Mouse (Mus musculus): ENCODE results near the gene Sox5. TPM values are rescaled to one million over a fixed set of nuclear protein-coding genes. Genes with fewer than 3 reads are reported as not detected.

Gene Sox5
- polyA plus RNA-seq, 2 experiments = 1.6 to 1.7 TPM

DNA sequence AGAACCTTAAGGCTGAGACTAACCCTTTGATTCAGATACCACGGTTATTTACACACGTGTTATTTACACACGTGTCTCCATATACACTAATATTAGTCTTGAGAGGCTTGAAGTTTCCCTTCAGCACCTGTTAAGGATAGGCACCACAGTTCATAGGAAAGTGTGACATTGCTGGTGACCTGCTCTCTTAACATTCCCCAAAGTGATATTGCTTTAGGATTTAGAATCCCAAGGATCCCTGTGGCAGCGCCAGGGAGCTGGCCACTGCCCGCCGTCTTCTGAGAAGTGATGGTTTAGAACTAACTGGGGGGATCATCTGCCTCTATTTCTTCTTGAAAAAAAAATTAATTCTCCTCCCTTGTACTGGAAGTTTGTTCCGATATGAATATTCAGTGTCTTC, 741.4 kb downstream of the Sox5 start:
- H3K27me3 ChIP-seq (ENCODE audit: control insufficient read depth, insufficient read depth, low read length) = no peaks in the 10 kb centered on the region
- H3K9ac ChIP-seq (replicated peaks) = no peak overlapping the region
- no peak overlapping the region for H3K27ac ChIP-seq
- DNase-seq (ENCODE audit: low read depth in 3 of 3, low spot score in 3 of 3) (no peak), ATAC-seq (ENCODE audit: insufficient read depth) (no peak)
- H3K4me2 ChIP-seq (ENCODE audit: low read depth) = no peak overlapping the region
- H3K4me3 ChIP-seq (ENCODE audit: insufficient read depth in 1 of 2, low read depth in 2 of 2, low read length in 2 of 2) = no peak overlapping the region
- H3K36me3 ChIP-seq (replicated peaks; ENCODE audit: control insufficient read depth, insufficient read depth, low read depth) = no peaks in the 10 kb centered on the region
- H3K4me1 ChIP-seq (replicated peaks; ENCODE audit: control insufficient read depth in 2 of 2, insufficient read depth in 2 of 2, low read length in 1 of 2) = 0 out of 4 replicates have a peak, but pooled peaks cover 0 to 3% of the 10 kb centered on the region in 2 experiments
- 71% methylated on average over 7 of the region's 7 CpGs for WGBS (ENCODE audit: insufficient replicate concordance)
- TF ChIP-seq EP300 (IDR thresholded peaks at IDR 0.05; ENCODE audit: low read depth) = no peak
- no peak for TF ChIP-seq CTCF (IDR thresholded peaks at IDR 0.05; ENCODE audit: low read depth)
- no peaks in the 10 kb centered on the region for H3K9me3 ChIP-seq (ENCODE audit: control insufficient read depth, low read length)

DNA sequence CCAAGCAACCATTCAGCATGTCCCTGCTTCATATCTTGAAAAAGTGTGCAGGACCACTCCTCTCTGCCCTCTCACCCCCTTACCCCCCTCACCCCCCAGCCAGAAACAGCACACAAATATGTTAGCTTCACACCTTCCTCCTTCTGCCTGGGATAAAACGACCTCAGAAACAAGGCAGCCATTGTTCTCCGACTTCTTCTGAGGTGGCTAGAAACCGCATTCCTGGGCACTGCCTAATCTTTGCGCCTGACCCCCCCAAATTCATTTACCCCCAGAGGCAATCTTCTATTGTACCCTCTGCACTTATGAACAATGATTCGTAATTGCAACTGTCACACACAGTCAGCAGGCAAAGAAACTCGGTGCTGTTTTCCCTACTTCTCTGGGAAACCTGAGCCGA, 742.6 kb downstream of the Sox5 start:
- H3K27ac ChIP-seq = no peak overlapping the region
- 57% methylated on average over 7 of the region's 7 CpGs for WGBS (ENCODE audit: insufficient replicate concordance)
- H3K9ac ChIP-seq (replicated peaks) = no peak overlapping the region
- no peak overlapping the region for H3K4me2 ChIP-seq (ENCODE audit: low read depth)
- no peaks in the 10 kb centered on the region for H3K27me3 ChIP-seq (ENCODE audit: control insufficient read depth, insufficient read depth, low read length)
- no peak overlapping the region for H3K4me3 ChIP-seq (ENCODE audit: insufficient read depth in 1 of 2, low read depth in 2 of 2, low read length in 2 of 2)
- no peak for ATAC-seq (ENCODE audit: insufficient read depth)
- no peaks in the 10 kb centered on the region for H3K9me3 ChIP-seq (ENCODE audit: control insufficient read depth, low read length)
- TF ChIP-seq EP300 (IDR thresholded peaks at IDR 0.05; ENCODE audit: low read depth) = no peak
- no peak for TF ChIP-seq CTCF (IDR thresholded peaks at IDR 0.05; ENCODE audit: low read depth)
- H3K36me3 ChIP-seq (replicated peaks; ENCODE audit: control insufficient read depth, insufficient read depth, low read depth) = no peaks in the 10 kb centered on the region
- 0 out of 4 replicates have a peak, but pooled peaks cover 0 to 3% of the 10 kb centered on the region in 2 experiments for H3K4me1 ChIP-seq (replicated peaks; ENCODE audit: control insufficient read depth in 2 of 2, insufficient read depth in 2 of 2, low read length in 1 of 2)
- DNase-seq (ENCODE audit: low read depth in 3 of 3, low spot score in 3 of 3) = no peak

DNA sequence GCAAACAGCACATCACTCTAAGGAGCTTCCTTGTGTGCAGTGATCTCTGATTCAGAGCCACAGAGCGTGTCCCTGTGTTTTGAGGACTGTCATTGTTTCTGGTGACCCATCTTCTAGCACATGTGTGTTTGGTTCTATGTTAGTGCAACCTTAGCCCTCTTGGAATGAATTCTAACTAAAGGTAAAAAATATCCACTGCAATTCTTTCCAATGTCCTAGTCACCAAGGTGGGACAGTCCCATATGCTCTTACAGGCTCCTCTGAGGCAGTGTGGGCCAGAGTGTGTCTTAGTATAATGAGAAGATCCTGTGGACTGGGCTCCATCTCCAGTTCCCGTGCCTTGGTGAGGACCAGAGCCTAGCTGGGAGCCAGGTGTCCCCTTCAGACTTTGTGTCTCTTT, 748.6 kb downstream of the Sox5 start:
- Histone ChIP-seq H3K4me2 (ENCODE audit: low read depth) (no peak overlapping the region), H3K9me3 (ENCODE audit: control insufficient read depth, low read length) (no peaks in the 10 kb centered on the region), H3K9ac (replicated peaks) (no peak overlapping the region), H3K36me3 (replicated peaks; ENCODE audit: control insufficient read depth, insufficient read depth, low read depth) (no peaks in the 10 kb centered on the region), H3K4me1 (replicated peaks; ENCODE audit: control insufficient read depth in 2 of 2, insufficient read depth in 2 of 2, low read length in 1 of 2) (no peaks in the 10 kb centered on the region), H3K27ac (no peak overlapping the region), H3K27me3 (ENCODE audit: control insufficient read depth, insufficient read depth, low read length) (no peaks in the 10 kb centered on the region), H3K4me3 (ENCODE audit: insufficient read depth in 1 of 2, low read depth in 2 of 2, low read length in 2 of 2) (no peak overlapping the region)
- ATAC-seq (ENCODE audit: insufficient read depth) = no peak
- DNase-seq (ENCODE audit: low read depth in 3 of 3, low spot score in 3 of 3) = no peak
- 48% methylated on average over 2 of the region's 2 CpGs for WGBS (ENCODE audit: insufficient replicate concordance)
- no peak for TF ChIP-seq EP300 (IDR thresholded peaks at IDR 0.05; ENCODE audit: low read depth)
- TF ChIP-seq CTCF (IDR thresholded peaks at IDR 0.05; ENCODE audit: low read depth) = no peak

DNA sequence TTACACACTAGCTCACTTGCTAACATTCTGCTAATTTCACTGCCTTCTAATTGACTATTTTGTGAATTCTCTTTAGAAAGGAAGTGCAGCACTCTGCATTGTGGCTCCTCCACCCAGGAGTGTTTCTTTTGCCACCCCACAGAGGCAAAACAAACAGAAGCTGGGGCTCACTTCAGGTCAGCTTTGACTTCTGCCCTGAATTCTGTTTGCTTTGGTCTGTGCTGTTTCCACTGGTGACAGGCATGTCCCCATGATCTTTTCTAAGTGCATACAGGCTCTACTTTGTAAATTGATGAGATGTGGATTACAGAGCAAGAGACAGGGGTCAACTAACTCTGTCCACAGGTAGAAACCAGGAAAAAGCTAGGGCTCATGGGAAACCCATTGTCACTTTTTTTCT, 764.8 kb downstream of the Sox5 start:
- Histone ChIP-seq H3K4me2 (ENCODE audit: low read depth) (no peak overlapping the region), H3K4me3 (ENCODE audit: insufficient read depth in 1 of 2, low read depth in 2 of 2, low read length in 2 of 2) (no peak overlapping the region), H3K27ac (no peak overlapping the region), H3K4me1 (replicated peaks; ENCODE audit: control insufficient read depth in 2 of 2, insufficient read depth in 2 of 2, low read length in 1 of 2) (no peaks in the 10 kb centered on the region), H3K9me3 (ENCODE audit: control insufficient read depth, low read length) (no peaks in the 10 kb centered on the region), H3K9ac (replicated peaks) (no peak overlapping the region), H3K36me3 (replicated peaks; ENCODE audit: control insufficient read depth, insufficient read depth, low read depth) (no peaks in the 10 kb centered on the region), H3K27me3 (ENCODE audit: control insufficient read depth, insufficient read depth, low read length) (no peaks in the 10 kb centered on the region)
- DNase-seq (ENCODE audit: low read depth in 3 of 3, low spot score in 3 of 3) (no peak), ATAC-seq (ENCODE audit: insufficient read depth) (no peak)
- no peak for TF ChIP-seq EP300 (IDR thresholded peaks at IDR 0.05; ENCODE audit: low read depth)
- TF ChIP-seq CTCF (IDR thresholded peaks at IDR 0.05; ENCODE audit: low read depth) = no peak

- Histone ChIP-seq H3K36me3 (replicated peaks; ENCODE audit: control insufficient read depth, insufficient read depth, low read depth) (no peaks in the 10 kb centered on the region), H3K4me2 (ENCODE audit: low read depth) (no peak overlapping the region), H3K4me3 (ENCODE audit: insufficient read depth in 1 of 2, low read depth in 2 of 2, low read length in 2 of 2) (no peak overlapping the region), H3K27me3 (ENCODE audit: control insufficient read depth, insufficient read depth, low read length) (no peaks in the 10 kb centered on the region), H3K9ac (replicated peaks) (no peak overlapping the region), H3K9me3 (ENCODE audit: control insufficient read depth, low read length) (no peaks in the 10 kb centered on the region), H3K4me1 (replicated peaks; ENCODE audit: control insufficient read depth in 2 of 2, insufficient read depth in 2 of 2, low read length in 1 of 2) (no peaks in the 10 kb centered on the region), H3K27ac (no peak overlapping the region)
- ATAC-seq (ENCODE audit: insufficient read depth) (peak; percentile 39; the same call in 1 of the 2 replicates), DNase-seq (ENCODE audit: low read depth in 3 of 3, low spot score in 3 of 3) (no peak)
- no peak for TF ChIP-seq EP300 (IDR thresholded peaks at IDR 0.05; ENCODE audit: low read depth)
- no peak for TF ChIP-seq CTCF (IDR thresholded peaks at IDR 0.05; ENCODE audit: low read depth)
- WGBS (ENCODE audit: insufficient replicate concordance) = 44% methylated on average over 14 of the region's 14 CpGs
Measured at GRCm38 (mm10) chr6:144011880-144012524, 769.8 kb downstream of the Sox5 start.

All from liver, embryonic 14.5 days (tissue).